Mouse (Mus musculus) hindbrain, embryonic 10.5 days (tissue): ENCODE data around the gene Ift27. TPM values are rescaled to one million over a fixed set of nuclear protein-coding genes. Genes with fewer than 3 reads are reported as not detected.

ENCODE experiments used
- DNase-seq: peaks from one replicate; pipeline ENCODE4 v3.0.0-alpha.2; 2017; ENCODE audit warnings: low spot score
- H3K27ac ChIP-seq: fragments of 300-500 bp; sonication (generic); 2 replicates; pipeline ENCODE4 v1.5.1; 2016; ENCODE audit warnings: mild to moderate bottlenecking, moderate library complexity
- H3K27me3 ChIP-seq: fragments of 300-500 bp; sonication (generic); 2 replicates; pipeline ENCODE4 v1.6.1; 2016; ENCODE audit warnings: mild to moderate bottlenecking; ENCODE audit not compliant: poor library complexity, insufficient read depth, severe bottlenecking
- H3K36me3 ChIP-seq: fragments of 300-500 bp; sonication (generic); 2 replicates; pipeline ENCODE4 v1.6.1; 2016; ENCODE audit warnings: mild to moderate bottlenecking, moderate library complexity
- H3K4me1 ChIP-seq: fragments of 300-500 bp; sonication (generic); replicated peaks from 2 replicates; pipeline ENCODE4 v1.6.1; 2016; ENCODE audit warnings: mild to moderate bottlenecking
- H3K4me3 ChIP-seq: fragments of 300-500 bp; sonication (generic); 2 replicates; pipeline ENCODE4 v1.5.1; 2016; ENCODE audit warnings: mild to moderate bottlenecking, moderate library complexity
- H3K9me3 ChIP-seq: fragments of 300-500 bp; sonication (generic); 2 replicates; pipeline ENCODE4 v1.6.1; 2016; ENCODE audit warnings: mild to moderate bottlenecking, moderate library complexity
- WGBS: fragments of 180-500 bp; shearing (Covaris S2); methylation state at CpG from one replicate; pipeline ENCODE4 v1.1.7; 2016; 5-methylcytosine and 5-hydroxymethylcytosine counted together
- polyA plus RNA-seq: library from polyadenylated mRNA; unstranded; fragments of >200 nt; fragmentation: Nextera tagmentation; extraction: Ambion mirVana; gene quantifications from 2 replicates; pipeline ENCODE4 v1.2.1, GENCODE M21; 2016

Ift27 gene
- polyA plus RNA-seq = 156 and 171 TPM in 2 replicates

GRCm38 (mm10) chr15:78173972-78174886, at the start of gene Ift27:
TSS of gene Ift27 (minus strand) at chr15:78174107.
- peak; percentile 99 for DNase-seq
- no peaks in the 10 kb centered on the region for H3K9me3 ChIP-seq
- peaks cover 51% of the 10 kb centered on the region for H3K4me1 ChIP-seq
- peak within 1 kb of the TSS; percentile 91 for H3K27ac ChIP-seq
- WGBS = 1% methylated on average over 40 of the region's 40 CpGs
- no peaks in the 10 kb centered on the region for H3K27me3 ChIP-seq
- H3K36me3 ChIP-seq = 0 out of 2 replicates have a peak, but pooled peaks cover 8% of the 10 kb centered on the region
- peak within 1 kb of the TSS; percentile 84 for H3K4me3 ChIP-seq

DNA sequence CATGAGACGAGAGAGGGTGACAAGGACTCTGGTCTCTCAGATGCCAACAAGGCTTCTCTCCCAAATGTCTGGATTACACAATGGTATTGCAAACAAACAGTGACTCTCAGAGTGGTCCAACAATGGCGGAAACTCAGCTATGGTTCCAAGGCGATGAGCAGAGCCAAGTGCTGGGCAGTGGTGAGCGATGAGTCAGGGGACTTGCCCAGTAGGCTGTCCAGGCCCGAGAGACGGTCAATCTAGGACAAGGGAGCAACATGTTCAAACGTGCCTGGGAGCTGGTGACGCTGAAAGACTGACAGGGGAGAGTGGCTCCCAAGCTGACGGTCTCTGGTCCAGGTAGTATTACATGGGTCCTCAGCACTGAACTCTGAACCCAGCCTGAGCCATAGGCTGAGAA, 41.4 kb upstream of the Ift27 start:
- Histone ChIP-seq H3K36me3 (no peaks in the 10 kb centered on the region), H3K9me3 (no peaks in the 10 kb centered on the region), H3K4me1 (no peaks in the 10 kb centered on the region), H3K27me3 (no peaks in the 10 kb centered on the region), H3K4me3 (no peak overlapping the region), H3K27ac (no peak overlapping the region)
- no peak for DNase-seq
- 82% methylated on average over 9 of the region's 9 CpGs for WGBS

DNA sequence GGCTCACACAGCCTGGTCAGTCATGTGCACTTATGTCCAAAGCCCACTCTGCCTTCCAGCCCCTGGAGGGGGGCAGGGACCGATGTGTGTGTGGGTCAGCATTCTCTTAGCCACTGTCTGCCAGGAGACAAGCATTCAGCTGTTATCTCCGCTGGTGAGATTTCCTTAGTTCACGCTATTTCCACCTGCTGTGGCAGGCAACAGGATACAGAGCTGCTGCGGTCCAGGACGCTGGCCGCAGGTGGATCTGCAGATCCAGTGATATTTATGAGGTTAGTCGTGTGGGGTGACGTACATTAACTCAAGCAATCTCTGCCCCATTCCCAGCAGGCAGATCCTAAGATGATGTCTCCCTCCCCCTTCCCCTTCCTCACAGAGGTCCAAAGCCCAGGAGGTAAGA, 37.5 kb upstream of the Ift27 start:
- Histone ChIP-seq H3K9me3 (0 out of 2 replicates have a peak, but pooled peaks cover 6% of the 10 kb centered on the region), H3K4me3 (no peak overlapping the region), H3K4me1 (no peaks in the 10 kb centered on the region), H3K36me3 (no peaks in the 10 kb centered on the region), H3K27me3 (no peaks in the 10 kb centered on the region), H3K27ac (no peak overlapping the region)
- DNase-seq = no peak
- WGBS = 83% methylated on average over 8 of the region's 8 CpGs

GRCm38 (mm10) chr15:78210203-78210602, 36.3 kb upstream of the Ift27 start:
- Histone ChIP-seq H3K27ac (no peak overlapping the region), H3K4me3 (no peak overlapping the region), H3K27me3 (peaks cover 8% of the 10 kb centered on the region), H3K36me3 (no peaks in the 10 kb centered on the region), H3K4me1 (peaks cover 6% of the 10 kb centered on the region), H3K9me3 (0 out of 2 replicates have a peak, but pooled peaks cover 6% of the 10 kb centered on the region)
- 77% methylated on average over 4 of the region's 4 CpGs for WGBS
- no peak for DNase-seq

DNA sequence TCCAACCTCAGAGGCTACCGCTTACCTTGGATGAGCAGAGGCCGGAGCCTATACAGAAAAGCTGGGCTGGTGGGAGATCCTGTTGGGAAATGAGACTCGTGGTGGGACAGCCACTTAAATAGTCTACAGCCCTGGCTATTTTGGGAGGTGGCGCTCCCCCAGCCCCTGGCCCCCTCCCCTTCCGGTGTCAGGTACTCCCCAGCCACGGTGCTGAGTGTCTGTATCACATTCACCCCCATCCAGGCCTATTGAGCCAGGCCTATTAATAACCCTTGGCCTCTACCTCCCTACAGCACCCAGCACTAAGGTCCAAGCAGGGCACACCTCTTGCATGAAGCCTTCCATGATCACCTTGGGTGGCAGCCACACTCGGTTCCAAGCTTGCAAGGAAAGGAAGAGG, 32.4 kb upstream of the Ift27 start, which contains the start of gene Pvalb:
Gene Pvalb (minus strand): TSS at position 89 of the 400 bp plus-strand sequence.
- H3K27me3 ChIP-seq = peaks cover 47% of the 10 kb centered on the region
- no peak within 1 kb of the TSS for H3K4me3 ChIP-seq

GRCm38 (mm10) chr15:78205192-78205591, 31.3 kb upstream of the Ift27 start:
- no peak overlapping the region for H3K27ac ChIP-seq
- WGBS = 35% methylated on average over 3 of the region's 3 CpGs
- no peaks in the 10 kb centered on the region for H3K36me3 ChIP-seq
- peaks cover 54% of the 10 kb centered on the region for H3K27me3 ChIP-seq
- DNase-seq = peak; percentile 43
- H3K4me3 ChIP-seq = no peak overlapping the region
- H3K4me1 ChIP-seq = peaks cover 21% of the 10 kb centered on the region
- H3K9me3 ChIP-seq = 0 out of 2 replicates have a peak, but pooled peaks cover 6% of the 10 kb centered on the region

More for the DNA sequence above, 32.4 kb upstream of the Ift27 start, which contains the start of gene Pvalb:
- H3K27ac ChIP-seq = no peak within 1 kb of the TSS
- H3K4me1 ChIP-seq = peaks cover 21% of the 10 kb centered on the region
- no peak for DNase-seq
- 0 out of 2 replicates have a peak, but pooled peaks cover 6% of the 10 kb centered on the region for H3K9me3 ChIP-seq
- H3K36me3 ChIP-seq = no peaks in the 10 kb centered on the region
- WGBS = 88% methylated on average over 7 of the region's 7 CpGs

DNA sequence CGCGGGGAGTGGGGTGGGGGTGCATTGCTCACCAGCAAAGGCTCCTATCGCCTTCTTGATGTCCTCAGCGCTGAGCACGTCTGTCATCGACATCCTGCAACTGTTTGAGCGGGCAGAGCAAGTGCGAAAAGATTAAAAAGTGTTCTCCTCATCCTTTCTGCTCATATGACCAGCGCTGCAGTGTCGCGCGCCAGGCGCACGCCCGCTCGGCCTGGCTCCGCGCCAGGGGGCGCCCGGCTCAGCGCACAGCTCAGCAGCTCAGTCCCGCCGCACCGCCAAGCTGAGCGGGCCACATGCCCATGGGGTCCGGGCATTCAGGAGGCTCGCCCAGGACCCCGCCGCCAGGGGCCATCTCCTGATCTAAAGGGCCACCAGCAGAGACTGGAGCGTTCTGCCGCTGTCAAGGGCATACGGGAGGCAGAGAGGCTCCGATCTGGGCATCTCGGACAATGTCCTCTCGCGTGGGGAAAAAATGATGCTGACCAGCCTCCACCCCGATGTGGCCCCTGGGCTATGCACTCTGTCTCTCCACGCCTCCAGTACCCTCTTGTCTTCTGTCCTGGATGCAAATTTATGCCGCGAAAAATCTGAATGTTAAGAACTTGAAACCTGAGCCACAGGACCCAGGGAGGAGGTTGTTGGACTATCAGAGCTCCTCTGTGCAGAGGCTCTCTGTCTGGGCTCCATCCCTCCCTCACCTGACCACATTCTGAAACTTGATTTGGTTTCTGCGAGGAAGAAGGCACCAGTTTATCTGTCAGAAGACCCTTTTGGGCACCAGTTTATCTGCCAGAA, 30.3 kb upstream of the Ift27 start:
- 0 out of 2 replicates have a peak, but pooled peaks cover 4% of the 10 kb centered on the region for H3K9me3 ChIP-seq
- H3K4me1 ChIP-seq = peaks cover 21% of the 10 kb centered on the region
- H3K27ac ChIP-seq = no peak overlapping the region
- no peaks in the 10 kb centered on the region for H3K36me3 ChIP-seq
- WGBS = 2% methylated on average over 41 of the region's 41 CpGs
- peaks cover 59% of the 10 kb centered on the region for H3K27me3 ChIP-seq
- peak overlapping the region; percentile 50 for H3K4me3 ChIP-seq
- peak; percentile 50 for DNase-seq

DNA sequence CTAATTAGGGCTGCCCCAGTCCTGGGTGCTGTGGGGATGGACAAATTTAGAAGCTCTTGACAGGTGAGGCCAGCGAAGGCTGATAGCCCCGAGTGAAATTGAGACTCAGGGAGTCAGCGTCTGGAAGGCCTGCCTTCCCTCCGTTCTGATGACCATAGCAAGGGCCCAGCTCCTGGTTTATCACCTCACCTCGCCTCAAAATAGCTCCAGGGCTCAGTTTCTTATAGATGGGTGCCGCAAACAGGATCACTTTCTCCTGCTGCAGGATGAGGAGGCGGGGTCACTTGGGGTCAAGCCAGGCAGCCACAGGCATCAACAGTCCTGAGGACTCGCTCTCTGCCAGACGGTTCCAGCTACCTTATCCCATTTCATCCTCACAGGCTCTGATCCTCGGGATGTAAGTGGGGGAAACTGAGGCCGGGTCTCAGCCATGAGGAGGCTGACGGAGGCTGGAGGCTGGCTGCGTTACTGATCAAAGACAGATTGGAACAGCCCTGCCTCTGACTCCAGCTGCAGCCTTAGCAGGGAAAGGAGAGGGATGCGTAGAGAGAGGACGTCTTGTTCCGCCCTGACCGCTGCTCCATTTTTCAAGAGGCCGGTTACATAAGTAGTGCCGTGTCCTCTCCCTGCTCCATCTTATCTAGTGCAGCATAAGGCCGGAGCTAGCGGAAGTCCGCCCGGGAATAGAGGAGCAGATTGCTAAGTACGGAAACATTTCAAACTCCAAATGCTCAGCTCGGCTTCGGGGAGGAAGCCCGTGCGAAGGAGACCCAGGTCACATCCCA, 21.4 kb upstream of the Ift27 start:
- peaks cover 7% of the 10 kb centered on the region; the same call in 1 of the 2 replicates for H3K27me3 ChIP-seq
- H3K9me3 ChIP-seq = no peaks in the 10 kb centered on the region
- no peak overlapping the region for H3K27ac ChIP-seq
- H3K36me3 ChIP-seq = no peaks in the 10 kb centered on the region
- no peak overlapping the region for H3K4me3 ChIP-seq
- WGBS = 80% methylated on average over 28 of the region's 28 CpGs
- peaks cover 9% of the 10 kb centered on the region; the same call in 1 of the 2 replicates for H3K4me1 ChIP-seq
- DNase-seq = no peak

DNA sequence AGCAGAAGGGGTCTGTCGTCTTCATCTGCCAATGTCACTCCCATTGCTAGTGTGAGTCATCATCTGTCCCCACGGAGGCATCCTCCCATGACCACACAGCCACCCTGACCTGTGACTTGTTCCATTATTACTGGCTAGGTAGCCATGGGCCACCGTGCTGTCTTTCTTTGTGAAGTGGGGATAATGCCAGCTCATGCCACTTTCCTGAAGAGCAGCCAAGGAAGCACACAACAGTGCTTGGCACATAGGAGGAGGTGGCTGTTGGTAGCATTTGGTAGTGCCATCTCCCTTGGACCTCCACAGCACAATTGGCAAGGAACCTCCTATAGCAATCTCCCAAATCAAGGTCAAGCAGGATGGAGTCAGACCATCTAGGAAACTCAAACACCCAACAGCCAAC, 20.4 kb upstream of the Ift27 start:
- 87% methylated on average over 3 of the region's 3 CpGs for WGBS
- no peaks in the 10 kb centered on the region for H3K36me3 ChIP-seq

GRCm38 (mm10) chr15:78189636-78190035, 15.7 kb upstream of the Ift27 start:
- no peaks in the 10 kb centered on the region for H3K36me3 ChIP-seq
- no peak overlapping the region for H3K4me3 ChIP-seq
- WGBS = 90% methylated on average over 7 of the region's 7 CpGs
- H3K27me3 ChIP-seq = no peaks in the 10 kb centered on the region
- DNase-seq = no peak
- H3K4me1 ChIP-seq = peaks cover 14% of the 10 kb centered on the region
- H3K9me3 ChIP-seq = no peaks in the 10 kb centered on the region
- no peak overlapping the region for H3K27ac ChIP-seq

More for the DNA sequence above, 20.4 kb upstream of the Ift27 start:
- Histone ChIP-seq H3K9me3 (no peaks in the 10 kb centered on the region), H3K27me3 (no peaks in the 10 kb centered on the region), H3K4me3 (no peak overlapping the region), H3K27ac (no peak overlapping the region), H3K4me1 (peaks cover 9% of the 10 kb centered on the region; the same call in 1 of the 2 replicates)
- no peak for DNase-seq

- Histone ChIP-seq H3K4me1 (peaks cover 21% of the 10 kb centered on the region), H3K27me3 (peaks cover 6% of the 10 kb centered on the region; the same call in 1 of the 2 replicates), H3K4me3 (no peak overlapping the region), H3K9me3 (no peaks in the 10 kb centered on the region), H3K36me3 (no peaks in the 10 kb centered on the region), H3K27ac (no peak overlapping the region)
- WGBS = 83% methylated on average over 3 of the region's 3 CpGs
- no peak for DNase-seq
Measured at GRCm38 (mm10) chr15:78188546-78188945, 14.6 kb upstream of the Ift27 start.

DNA sequence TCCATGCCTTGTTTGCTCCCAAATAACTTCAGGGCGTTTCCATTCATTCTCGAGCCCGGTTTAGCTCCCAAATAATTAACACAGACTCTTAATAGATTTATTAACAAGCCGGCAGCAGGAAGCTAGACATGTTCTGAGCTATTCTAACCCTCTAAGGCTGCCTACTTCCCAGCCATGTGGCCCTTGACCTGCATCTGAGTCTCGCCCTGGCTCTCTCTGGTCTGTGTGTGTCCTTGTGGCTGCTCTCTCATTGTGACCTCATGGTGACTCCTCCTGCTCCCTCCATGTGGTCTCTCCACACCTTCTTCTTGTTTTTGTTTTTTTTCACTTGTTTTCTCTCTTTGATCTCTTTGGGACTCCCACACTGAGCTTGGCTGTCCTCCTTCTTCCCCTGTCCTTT, 13.0 kb upstream of the Ift27 start:
- DNase-seq = no peak
- Histone ChIP-seq H3K4me1 (peaks cover 22% of the 10 kb centered on the region), H3K4me3 (no peak overlapping the region), H3K36me3 (no peaks in the 10 kb centered on the region), H3K27me3 (peaks cover 21% of the 10 kb centered on the region), H3K9me3 (no peaks in the 10 kb centered on the region), H3K27ac (no peak overlapping the region)
- WGBS = 74% methylated on average over 5 of the region's 5 CpGs
